Mouse (Mus musculus) olfactory bulb, adult 2 months (tissue): Measurements from ENCODE around the gene Acot10.

Experiments
- CTCF ChIP-seq: fragments of 200-500 bp; IDR thresholded peaks from 2 replicates; pipeline ENCODE4 v1.5.1; 2012; ENCODE audit warnings: low read depth, mild to moderate bottlenecking, low read length, moderate library complexity; ENCODE audit not compliant: insufficient read depth
- POLR2A ChIP-seq: fragments of 200-500 bp; IDR thresholded peaks from 2 replicates; pipeline ENCODE4 v1.6.1; 2012; ENCODE audit warnings: mild to moderate bottlenecking, low read depth, low read length, moderate library complexity; ENCODE audit not compliant: insufficient read depth

GRCm38 (mm10) chr15:20639155-20639554 is 27.4 kb downstream of the Acot10 start:
- TF ChIP-seq POLR2A (no peak), CTCF (no peak)
